Mouse (Mus musculus): ENCODE measurements around the gene Ccp110. TPM values are rescaled to one million over a fixed set of nuclear protein-coding genes. Genes with fewer than 3 reads are reported as not detected.
A peak's percentile ranks its signal among the peaks of the same experiment; 100 is the strongest.

The Ccp110 gene
- polyA plus RNA-seq, 1 experiment, result 2.5 TPM

- Histone ChIP-seq H3K4me3 (ENCODE audit: insufficient read depth, low read depth, low read length) (no peak overlapping the region), H3K27ac (ENCODE audit: insufficient read depth, low read depth, low read length) (no peak overlapping the region), H3K27me3 (replicated peaks; ENCODE audit: control insufficient read depth, insufficient read depth, low read length) (no peaks in the 10 kb centered on the region), H3K4me1 (ENCODE audit: control insufficient read depth, insufficient read depth, low read length) (no peaks in the 10 kb centered on the region), H3K36me3 (ENCODE audit: control insufficient read depth, insufficient read depth, low read length) (peaks cover 4% of the 10 kb centered on the region; the same call in 1 of the 2 replicates)
- WGBS, result 93% methylated on average over 6 of the region's 6 CpGs
- TF ChIP-seq POLR2A (IDR thresholded peaks at IDR 0.05; ENCODE audit: low read depth, low read length), result no peak
- no peak for TF ChIP-seq CTCF (conservative IDR thresholded peaks at IDR 0.05; ENCODE audit: insufficient read depth, insufficient read length, low read depth, low read length)
- no peak for DNase-seq
Observed at GRCm38 (mm10) chr7:118696146-118696545, 16.2 kb upstream of the Ccp110 start.

GRCm38 (mm10) chr7:118697168-118697567 lies 15.2 kb upstream of the Ccp110 start:
- Histone ChIP-seq H3K27me3 (replicated peaks; ENCODE audit: control insufficient read depth, insufficient read depth, low read length) (no peaks in the 10 kb centered on the region), H3K4me3 (ENCODE audit: insufficient read depth, low read depth, low read length) (no peak overlapping the region), H3K36me3 (ENCODE audit: control insufficient read depth, insufficient read depth, low read length) (peaks cover 3% of the 10 kb centered on the region; the same call in 1 of the 2 replicates), H3K27ac (ENCODE audit: insufficient read depth, low read depth, low read length) (no peak overlapping the region), H3K4me1 (ENCODE audit: control insufficient read depth, insufficient read depth, low read length) (no peaks in the 10 kb centered on the region)
- DNase-seq, result no peak
- TF ChIP-seq CTCF (conservative IDR thresholded peaks at IDR 0.05; ENCODE audit: insufficient read depth, insufficient read length, low read depth, low read length) (no peak), POLR2A (IDR thresholded peaks at IDR 0.05; ENCODE audit: low read depth, low read length) (no peak)
- WGBS, result 68% methylated on average over 4 of the region's 4 CpGs

- Histone ChIP-seq H3K27me3 (replicated peaks; ENCODE audit: control insufficient read depth, insufficient read depth, low read length) (no peaks in the 10 kb centered on the region), H3K36me3 (ENCODE audit: control insufficient read depth, insufficient read depth, low read length) (peaks cover 3% of the 10 kb centered on the region; the same call in 1 of the 2 replicates), H3K4me1 (ENCODE audit: control insufficient read depth, insufficient read depth, low read length) (peaks cover 7% of the 10 kb centered on the region; the same call in 1 of the 2 replicates), H3K4me3 (ENCODE audit: insufficient read depth, low read depth, low read length) (no peak overlapping the region), H3K27ac (ENCODE audit: insufficient read depth, low read depth, low read length) (no peak overlapping the region)
- no peak for DNase-seq
- WGBS, result 88% methylated on average over 9 of the region's 9 CpGs
- TF ChIP-seq POLR2A (IDR thresholded peaks at IDR 0.05; ENCODE audit: low read depth, low read length), result no peak
- no peak for TF ChIP-seq CTCF (conservative IDR thresholded peaks at IDR 0.05; ENCODE audit: insufficient read depth, insufficient read length, low read depth, low read length)
Observed at GRCm38 (mm10) chr7:118698882-118699281, 13.5 kb upstream of the Ccp110 start.

- H3K4me3 ChIP-seq (ENCODE audit: insufficient read depth, low read depth, low read length), result no peak overlapping the region
- H3K36me3 ChIP-seq (ENCODE audit: control insufficient read depth, insufficient read depth, low read length), result no peaks in the 10 kb centered on the region
- H3K27ac ChIP-seq (ENCODE audit: insufficient read depth, low read depth, low read length), result no peak overlapping the region
- peaks cover 11% of the 10 kb centered on the region; the same call in 1 of the 2 replicates for H3K4me1 ChIP-seq (ENCODE audit: control insufficient read depth, insufficient read depth, low read length)
- WGBS, result 60% methylated on average over 15 of the region's 15 CpGs
- TF ChIP-seq POLR2A (IDR thresholded peaks at IDR 0.05; ENCODE audit: low read depth, low read length), result no peak
- no peak for TF ChIP-seq CTCF (conservative IDR thresholded peaks at IDR 0.05; ENCODE audit: insufficient read depth, insufficient read length, low read depth, low read length)
- no peaks in the 10 kb centered on the region for H3K27me3 ChIP-seq (replicated peaks; ENCODE audit: control insufficient read depth, insufficient read depth, low read length)
- peak; percentile 52 for DNase-seq
Observed at GRCm38 (mm10) chr7:118703144-118703561, 9.2 kb upstream of the Ccp110 start.

- no peak for DNase-seq
- Histone ChIP-seq H3K4me3 (ENCODE audit: insufficient read depth, low read depth, low read length) (peak overlapping the region; percentile 87), H3K4me1 (ENCODE audit: control insufficient read depth, insufficient read depth, low read length) (peaks cover 11% of the 10 kb centered on the region; the same call in 1 of the 2 replicates), H3K36me3 (ENCODE audit: control insufficient read depth, insufficient read depth, low read length) (no peaks in the 10 kb centered on the region), H3K27ac (ENCODE audit: insufficient read depth, low read depth, low read length) (peak overlapping the region; percentile 20; the same call in 1 of the 2 replicates), H3K27me3 (replicated peaks; ENCODE audit: control insufficient read depth, insufficient read depth, low read length) (no peaks in the 10 kb centered on the region)
- 66% methylated on average over 9 of the region's 9 CpGs for WGBS
- no peak for TF ChIP-seq CTCF (conservative IDR thresholded peaks at IDR 0.05; ENCODE audit: insufficient read depth, insufficient read length, low read depth, low read length)
- no peak for TF ChIP-seq POLR2A (IDR thresholded peaks at IDR 0.05; ENCODE audit: low read depth, low read length)
Observed at GRCm38 (mm10) chr7:118704001-118704850, 8.1 kb upstream of the Ccp110 start.

- under 1% methylated on average over 66 of the region's 66 CpGs for WGBS
Observed at GRCm38 (mm10) chr7:118705101-118705961, 7.0 kb upstream of the Ccp110 start, which contains the start of gene Gde1. TSS of gene Gde1 (minus strand) at chr7:118705778.

More at GRCm38 (mm10) chr7:118705101-118705961, 7.0 kb upstream of the Ccp110 start, which contains the start of gene Gde1:
- DNase-seq, result peak; percentile 98
- Histone ChIP-seq H3K27me3 (replicated peaks; ENCODE audit: control insufficient read depth, insufficient read depth, low read length) (no peaks in the 10 kb centered on the region), H3K36me3 (ENCODE audit: control insufficient read depth, insufficient read depth, low read length) (no peaks in the 10 kb centered on the region), H3K27ac (ENCODE audit: insufficient read depth, low read depth, low read length) (peak within 1 kb of the TSS; percentile 84), H3K4me1 (ENCODE audit: control insufficient read depth, insufficient read depth, low read length) (peaks cover 11% of the 10 kb centered on the region; the same call in 1 of the 2 replicates), H3K4me3 (ENCODE audit: insufficient read depth, low read depth, low read length) (peak within 1 kb of the TSS; percentile 87)
- no peak for TF ChIP-seq POLR2A (IDR thresholded peaks at IDR 0.05; ENCODE audit: low read depth, low read length)
- TF ChIP-seq CTCF (conservative IDR thresholded peaks at IDR 0.05; ENCODE audit: insufficient read depth, insufficient read length, low read depth, low read length), result no peak
